Mouse (Mus musculus) limb, embryonic 14.5 days (tissue): ENCODE measurements around the gene Ncmap. TPM values are rescaled to one million over a fixed set of nuclear protein-coding genes. Genes with fewer than 3 reads are reported as not detected.

Source experiments
- ATAC-seq: fragments of 200-750 bp; cut with Nextera tagmentation; 2 replicates; pipeline ENCODE4 v1.8.0; 2017; ENCODE audit warnings: low read depth, moderate number of reproducible peaks, moderate TSS enrichment; ENCODE audit not compliant: low FRiP score
- DNase-seq: peaks from one replicate; pipeline ENCODE4 v3.0.0-alpha.2; 2015; ENCODE audit warnings: low spot score
- H3K27ac ChIP-seq: fragments of 300-500 bp; sonication (generic); replicated peaks from 2 replicates; pipeline ENCODE4 v1.5.1; 2014; ENCODE audit warnings: low read depth, mild to moderate bottlenecking, low read length, moderate library complexity, mixed read lengths
- H3K27me3 ChIP-seq: fragments of 300-500 bp; sonication (generic); 2 replicates; pipeline ENCODE4 v1.6.1; 2014; ENCODE audit warnings: low read length, mixed read lengths; ENCODE audit not compliant: control insufficient read depth, insufficient read depth
- H3K36me3 ChIP-seq: fragments of 300-500 bp; sonication (generic); 2 replicates; pipeline ENCODE4 v1.6.1; 2014; ENCODE audit warnings: mild to moderate bottlenecking, low read length, moderate library complexity, mixed read lengths; ENCODE audit not compliant: control insufficient read depth, insufficient read depth
- H3K4me1 ChIP-seq: fragments of 300-500 bp; sonication (generic); 2 replicates; pipeline ENCODE4 v1.6.1; 2014; ENCODE audit warnings: antibody characterized with exemption, low read length, mixed read lengths; ENCODE audit not compliant: control insufficient read depth, insufficient read depth
- H3K4me2 ChIP-seq: fragments of 300-500 bp; sonication (generic); replicated peaks from 2 replicates; pipeline ENCODE4 v1.6.1; 2014; ENCODE audit warnings: low read depth, mild to moderate bottlenecking, low read length, moderate library complexity; ENCODE audit not compliant: severe bottlenecking
- H3K4me3 ChIP-seq: fragments of 300-500 bp; sonication (generic); replicated peaks from 2 replicates; pipeline ENCODE4 v1.5.1; 2014; ENCODE audit warnings: low read length
- H3K9ac ChIP-seq: fragments of 300-500 bp; sonication (generic); 2 replicates; pipeline ENCODE4 v1.6.1; 2014; ENCODE audit warnings: mild to moderate bottlenecking, low read depth, low read length, moderate library complexity; ENCODE audit not compliant: severe bottlenecking
- H3K9me3 ChIP-seq: fragments of 300-500 bp; sonication (generic); 2 replicates; pipeline ENCODE4 v1.6.1; 2016; ENCODE audit warnings: low read length; ENCODE audit not compliant: control insufficient read depth
- POLR2A ChIP-seq: fragments of 200-500 bp; IDR thresholded peaks from 2 replicates; pipeline ENCODE4 v1.8.0; 2012; ENCODE audit warnings: inconsistent platforms, mild to moderate bottlenecking, moderate library complexity, borderline replicate concordance; ENCODE audit not compliant: insufficient read depth, insufficient read length; ENCODE audit errors: extremely low read depth
- WGBS: fragments of 180-500 bp; shearing (Covaris S2); extraction: QIAGEN DNeasy Blood & Tissue Kit; methylation state at CpG from one replicate; pipeline ENCODE4 v1.1.7; 2014; 5-methylcytosine and 5-hydroxymethylcytosine counted together
- polyA plus RNA-seq, 2 experiments: library from polyadenylated mRNA; depleted of rRNA in 1 of 2; stranded (reverse) in 1 of 2; unstranded in 1 of 2; fragments of >200 nt; fragmentation: Nextera tagmentation in 1 of 2; extraction: Ambion mirVana in 1 of 2; gene quantifications; 2 replicates each; pipeline versions ENCODE4 v1.2.1 to v1.2.3; 2012 to 2014

Ncmap gene
- polyA plus RNA-seq, 2 experiments = 11.9 to 20.9 TPM

DNA sequence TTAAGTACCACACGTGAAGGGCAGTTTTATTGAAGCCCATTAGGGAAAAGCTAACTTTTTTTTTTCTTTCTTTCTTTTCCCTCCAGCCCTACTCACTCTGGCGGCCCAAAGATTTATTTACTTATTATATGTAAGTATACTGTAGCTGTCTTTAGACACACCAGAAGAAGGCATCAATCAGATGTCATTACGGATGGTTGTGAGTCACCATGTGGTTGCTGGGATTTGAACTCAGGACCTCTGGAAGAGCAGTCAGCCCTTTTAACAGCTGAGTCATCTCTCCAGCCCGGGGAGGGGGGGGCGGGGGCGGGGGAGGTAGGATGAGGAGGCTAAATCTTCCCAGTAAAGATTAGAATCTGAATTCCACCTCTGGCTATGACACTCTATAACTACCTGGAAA lies 4.6 kb downstream of the Ncmap start:
- no peak for TF ChIP-seq POLR2A
- DNase-seq (no peak), ATAC-seq (no peak)
- Histone ChIP-seq H3K9me3 (no peaks in the 10 kb centered on the region), H3K4me2 (no peak overlapping the region), H3K9ac (no peak overlapping the region), H3K36me3 (no peaks in the 10 kb centered on the region), H3K4me3 (no peak overlapping the region), H3K4me1 (0 out of 2 replicates have a peak, but pooled peaks cover 2% of the 10 kb centered on the region), H3K27me3 (peaks cover 13% of the 10 kb centered on the region; the same call in 1 of the 2 replicates), H3K27ac (no peak overlapping the region)
- 70% methylated on average over 6 of the region's 6 CpGs for WGBS

DNA sequence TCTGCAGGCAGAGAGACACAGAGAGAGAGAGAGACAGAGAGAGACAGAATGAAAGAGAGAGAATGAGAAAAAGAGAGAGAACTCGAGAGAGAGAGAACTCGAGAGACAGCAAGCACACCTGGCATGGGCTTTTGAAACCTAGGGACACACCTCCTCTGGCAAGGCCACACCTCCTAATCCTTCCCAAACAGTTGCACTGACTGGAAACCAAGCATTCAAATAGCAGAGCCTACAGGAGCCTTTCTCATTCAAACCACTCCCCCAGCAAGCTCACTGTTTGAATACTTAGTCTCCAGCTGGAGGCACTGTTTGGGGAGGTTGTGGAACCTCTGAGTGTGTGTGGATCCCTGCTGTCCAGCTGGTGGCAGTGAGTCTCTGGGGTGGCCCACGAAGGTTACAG lies 5.2 kb downstream of the Ncmap start:
- H3K27me3 ChIP-seq = 0 out of 2 replicates have a peak, but pooled peaks cover 11% of the 10 kb centered on the region
- ATAC-seq (no peak), DNase-seq (no peak)
- no peak for TF ChIP-seq POLR2A
- H3K4me3 ChIP-seq = no peak overlapping the region
- no peak overlapping the region for H3K9ac ChIP-seq
- H3K9me3 ChIP-seq = no peaks in the 10 kb centered on the region
- no peaks in the 10 kb centered on the region for H3K36me3 ChIP-seq
- H3K4me1 ChIP-seq = 0 out of 2 replicates have a peak, but pooled peaks cover under 1% of the 10 kb centered on the region
- no peak overlapping the region for H3K27ac ChIP-seq
- 79% methylated on average over 3 of the region's 3 CpGs for WGBS
- H3K4me2 ChIP-seq = no peak overlapping the region

DNA sequence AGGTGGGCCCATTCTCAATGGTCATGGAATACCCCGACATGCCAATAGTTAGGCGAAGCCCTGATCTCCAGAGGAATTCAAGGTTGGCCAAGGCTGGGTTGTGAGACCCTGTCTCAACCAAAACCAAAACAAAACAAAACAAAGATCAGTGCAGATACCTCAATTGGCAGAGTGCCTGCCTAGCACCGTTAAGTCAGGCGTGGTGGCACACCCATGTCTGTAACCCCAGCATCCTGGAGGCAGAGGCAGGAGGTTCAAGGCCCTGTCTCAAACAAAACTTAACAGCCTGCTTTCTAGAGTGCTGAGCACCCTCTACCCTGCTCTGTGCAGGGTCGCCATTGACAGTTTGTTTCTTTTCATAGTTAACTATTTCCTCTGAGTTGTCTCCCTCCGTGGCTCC lies 7.0 kb downstream of the Ncmap start:
- H3K4me1 ChIP-seq = no peaks in the 10 kb centered on the region
- no peak overlapping the region for H3K4me2 ChIP-seq
- H3K9me3 ChIP-seq = no peaks in the 10 kb centered on the region
- WGBS = 70% methylated on average over 6 of the region's 6 CpGs
- no peaks in the 10 kb centered on the region for H3K27me3 ChIP-seq
- no peak overlapping the region for H3K9ac ChIP-seq
- no peak for TF ChIP-seq POLR2A
- H3K27ac ChIP-seq = no peak overlapping the region
- H3K36me3 ChIP-seq = no peaks in the 10 kb centered on the region
- ATAC-seq (no peak), DNase-seq (no peak)
- H3K4me3 ChIP-seq = no peak overlapping the region

DNA sequence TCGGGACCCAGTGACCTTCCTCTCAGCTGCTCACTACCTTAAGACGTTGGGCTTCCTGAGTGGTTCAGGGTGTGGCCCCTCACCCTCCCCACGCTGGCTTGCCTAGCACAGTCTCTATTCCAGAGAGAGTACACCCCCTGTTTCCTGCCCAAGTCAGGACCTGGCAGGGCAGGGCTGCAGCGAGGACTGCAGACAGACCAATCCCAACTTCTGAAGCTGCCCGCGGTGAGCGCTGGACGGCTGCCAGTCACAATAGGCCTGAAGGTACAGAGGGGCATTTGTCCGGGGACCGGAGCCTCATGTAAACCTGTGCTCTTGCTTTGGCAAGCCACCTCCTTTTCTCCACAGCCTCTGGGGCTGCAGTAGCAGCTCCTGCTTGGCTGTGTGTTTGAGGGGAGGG lies 12.4 kb downstream of the Ncmap start:
- 52% methylated on average over 10 of the region's 10 CpGs for WGBS
- no peak overlapping the region for H3K9ac ChIP-seq
- H3K27me3 ChIP-seq = no peaks in the 10 kb centered on the region
- H3K4me1 ChIP-seq = no peaks in the 10 kb centered on the region
- peak; percentile 74 for ATAC-seq
- no peak for TF ChIP-seq POLR2A
- 0 out of 2 replicates have a peak overlapping the region, but pooled peaks have one; percentile 16 for H3K4me3 ChIP-seq
- peak; percentile 58 for DNase-seq
- peak overlapping the region; percentile 20 for H3K4me2 ChIP-seq
- H3K36me3 ChIP-seq = no peaks in the 10 kb centered on the region
- no peak overlapping the region; the same call in 1 of the 2 replicates for H3K27ac ChIP-seq
- no peaks in the 10 kb centered on the region for H3K9me3 ChIP-seq

DNA sequence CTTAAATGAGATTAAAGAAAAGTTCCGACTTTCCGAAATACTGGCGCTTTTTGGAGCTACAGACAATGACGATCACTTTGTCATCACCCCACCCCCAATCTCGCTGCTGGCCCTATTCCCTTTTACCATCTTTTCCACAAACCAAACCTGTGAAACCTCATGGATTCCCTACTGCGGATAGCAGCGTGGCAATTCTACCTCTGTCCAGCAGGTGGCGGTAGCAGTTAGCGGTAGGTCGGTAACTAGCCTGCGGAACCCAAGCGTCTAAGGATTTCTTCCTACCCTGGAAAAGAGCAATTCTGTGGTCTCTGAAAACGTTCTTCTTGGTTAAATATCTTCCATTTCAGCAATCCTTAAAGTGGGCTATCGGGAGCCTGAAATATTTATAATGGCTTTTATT lies 15.7 kb downstream of the Ncmap start:
- Histone ChIP-seq H3K9me3 (no peaks in the 10 kb centered on the region), H3K27ac (no peak overlapping the region), H3K9ac (no peak overlapping the region), H3K36me3 (no peaks in the 10 kb centered on the region), H3K4me3 (no peak overlapping the region), H3K27me3 (no peaks in the 10 kb centered on the region), H3K4me1 (no peaks in the 10 kb centered on the region), H3K4me2 (no peak overlapping the region)
- 3% methylated on average over 14 of the region's 14 CpGs for WGBS
- peak; percentile 46; the same call in 1 of the 2 replicates for ATAC-seq
- peak; percentile 88 for DNase-seq
- no peak; the same call in 1 of the 2 replicates for TF ChIP-seq POLR2A

DNA sequence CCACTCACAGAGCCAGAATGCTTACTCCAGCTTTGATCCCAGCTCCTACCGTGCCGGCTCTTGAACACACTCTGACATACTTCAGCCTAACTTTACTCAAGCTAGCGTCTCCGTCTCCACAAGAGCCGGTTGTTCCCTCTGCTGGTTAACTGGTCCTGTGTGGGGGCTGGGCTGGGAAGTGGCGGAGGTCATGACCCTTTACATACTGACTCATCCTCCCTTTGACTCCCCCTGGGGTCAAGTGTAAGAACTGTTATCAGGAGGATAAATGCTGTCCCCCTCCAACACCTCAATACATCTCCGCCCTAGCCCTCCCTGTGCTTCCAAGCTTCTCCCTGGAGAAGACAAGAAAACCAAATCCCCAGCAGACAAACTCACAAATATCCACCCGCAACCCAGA lies 16.7 kb downstream of the Ncmap start:
- Histone ChIP-seq H3K36me3 (no peaks in the 10 kb centered on the region), H3K9ac (no peak overlapping the region), H3K4me1 (no peaks in the 10 kb centered on the region), H3K4me2 (no peak overlapping the region), H3K9me3 (no peaks in the 10 kb centered on the region), H3K27me3 (no peaks in the 10 kb centered on the region), H3K4me3 (no peak overlapping the region), H3K27ac (no peak overlapping the region)
- no peak for TF ChIP-seq POLR2A
- no peak for DNase-seq
- no peak for ATAC-seq
- 47% methylated on average over 8 of the region's 8 CpGs for WGBS
